Mouse (Mus musculus): ENCODE measurements around the gene Usp2. TPM values are rescaled to one million over a fixed set of nuclear protein-coding genes. Genes with fewer than 3 reads are reported as not detected.
A peak's percentile ranks its signal among the peaks of the same experiment; 100 is the strongest.

The Usp2 gene
- total RNA-seq, 2 experiments from 2014 or later, result 1.3 to 5.7 TPM

GRCm38 (mm10) chr9:44073115-44073514 lies 6.3 kb downstream of the Usp2 start:
- no peak for ATAC-seq (replicated peaks; ENCODE audit: low FRiP score, poor library complexity, severe bottlenecking)

- ATAC-seq (replicated peaks; ENCODE audit: low FRiP score, poor library complexity, severe bottlenecking), result peak; percentile 39; the same call in 1 of the 2 replicates
Observed at GRCm38 (mm10) chr9:44074395-44075275, 7.8 kb downstream of the Usp2 start.

GRCm38 (mm10) chr9:44075276-44075995 lies 8.6 kb downstream of the Usp2 start:
- no peak for ATAC-seq (replicated peaks; ENCODE audit: low FRiP score, poor library complexity, severe bottlenecking)

- ATAC-seq (replicated peaks; ENCODE audit: low FRiP score, poor library complexity, severe bottlenecking), result no peak
Observed at GRCm38 (mm10) chr9:44075996-44076763, 9.4 kb downstream of the Usp2 start.

- no peak for ATAC-seq (replicated peaks; ENCODE audit: low FRiP score, poor library complexity, severe bottlenecking)
Observed at GRCm38 (mm10) chr9:44076764-44077120, 9.9 kb downstream of the Usp2 start.

GRCm38 (mm10) chr9:44077266-44077910 lies 10.6 kb downstream of the Usp2 start:
- ATAC-seq (replicated peaks; ENCODE audit: low FRiP score, poor library complexity, severe bottlenecking), result no peak

- ATAC-seq (replicated peaks; ENCODE audit: low FRiP score, poor library complexity, severe bottlenecking), result no peak
Observed at GRCm38 (mm10) chr9:44078136-44078797, 11.4 kb downstream of the Usp2 start.

- ATAC-seq (replicated peaks; ENCODE audit: low FRiP score, poor library complexity, severe bottlenecking), result no peak
Observed at GRCm38 (mm10) chr9:44078955-44079756, 12.3 kb downstream of the Usp2 start.

- no peak for ATAC-seq (replicated peaks; ENCODE audit: low FRiP score, poor library complexity, severe bottlenecking)
Observed at GRCm38 (mm10) chr9:44079997-44080780, 13.4 kb downstream of the Usp2 start.

- no peak for ATAC-seq (replicated peaks; ENCODE audit: low FRiP score, poor library complexity, severe bottlenecking)
Observed at GRCm38 (mm10) chr9:44080953-44081352, 14.1 kb downstream of the Usp2 start.

- no peak for ATAC-seq (replicated peaks; ENCODE audit: low FRiP score, poor library complexity, severe bottlenecking)
Observed at GRCm38 (mm10) chr9:44081581-44081980, 14.8 kb downstream of the Usp2 start.

GRCm38 (mm10) chr9:44082266-44082665 lies 15.4 kb downstream of the Usp2 start:
- no peak for ATAC-seq (replicated peaks; ENCODE audit: low FRiP score, poor library complexity, severe bottlenecking)

GRCm38 (mm10) chr9:44083392-44084121 lies 16.7 kb downstream of the Usp2 start:
- ATAC-seq (replicated peaks; ENCODE audit: low FRiP score, poor library complexity, severe bottlenecking), result no peak

GRCm38 (mm10) chr9:44084236-44084635 lies 17.4 kb downstream of the Usp2 start:
- no peak for ATAC-seq (replicated peaks; ENCODE audit: low FRiP score, poor library complexity, severe bottlenecking)

- ATAC-seq (replicated peaks; ENCODE audit: low FRiP score, poor library complexity, severe bottlenecking), result peak; percentile 61
Observed at GRCm38 (mm10) chr9:44084659-44085229, 17.9 kb downstream of the Usp2 start.

- no peak for ATAC-seq (replicated peaks; ENCODE audit: low FRiP score, poor library complexity, severe bottlenecking)
Observed at GRCm38 (mm10) chr9:44085276-44085675, 18.5 kb downstream of the Usp2 start.

All from erythroblast, adult 5-6 weeks (primary cell).